Mouse (Mus musculus) liver, embryonic 14.5 days (tissue): Measurements from ENCODE around the gene Elp5.

Source experiments
- CTCF ChIP-seq: IDR thresholded peaks from 2 replicates; pipeline ENCODE4 v1.5.1; 2016; ENCODE audit warnings: antibody characterized with exemption, low read depth, control low read depth
- EP300 ChIP-seq: IDR thresholded peaks from 2 replicates; pipeline ENCODE4 v1.6.1; 2016; ENCODE audit warnings: antibody characterized with exemption, low read depth

- TF ChIP-seq CTCF: no peak
- TF ChIP-seq EP300: no peak
Observed at GRCm38 (mm10) chr11:69991711-69992110, 9.4 kb upstream of the Elp5 start.
